Mouse (Mus musculus) liver, embryonic 14.5 days (tissue): ENCODE measurements at regions not wholly inside any gene's neighbourhood (a gene's known extent, or its start where the extent isn't known, plus 50 kb on each side); places are given as distances from the start of the nearest gene placed in this dataset.

Experiments used
- ATAC-seq: fragments of 200-750 bp; cut with Nextera tagmentation; 2 replicates; pipeline ENCODE4 v1.8.0; 2017; ENCODE audit warnings: moderate number of reproducible peaks, mild to moderate bottlenecking, moderate library complexity; ENCODE audit not compliant: insufficient read depth
- DNase-seq, 3 experiments: peaks; one replicate each; pipeline ENCODE4 v3.0.0-alpha.2; 2012 to 2013; ENCODE audit warnings: low read depth in 3 of 3, low spot score in 3 of 3
- H3K27ac ChIP-seq: fragments of 300-500 bp; sonication (generic); 2 replicates; pipeline ENCODE4 v1.5.1; 2014; ENCODE audit warnings: moderate library complexity, mild to moderate bottlenecking, control low read depth, inconsistent platforms
- H3K27me3 ChIP-seq: fragments of 300-500 bp; sonication (generic); 2 replicates; pipeline ENCODE4 v1.6.1; 2014; ENCODE audit warnings: mild to moderate bottlenecking, low read length, moderate library complexity; ENCODE audit not compliant: control insufficient read depth, insufficient read depth
- H3K36me3 ChIP-seq: fragments of 300-500 bp; sonication (generic); replicated peaks from 2 replicates; pipeline ENCODE4 v1.6.1; 2014; ENCODE audit warnings: low read depth; ENCODE audit not compliant: control insufficient read depth, insufficient read depth
- H3K4me1 ChIP-seq, 2 experiments: fragments of 200-500 bp in 1 of 2; fragments of 300-500 bp in 1 of 2; sonication (generic) in 1 of 2; replicated peaks; 2 replicates each; pipeline ENCODE4 v1.6.1; 2012 to 2014; ENCODE audit warnings: antibody characterized with exemption in 1 of 2, inconsistent platforms in 1 of 2, low read length in 1 of 2; ENCODE audit not compliant: control insufficient read depth in 2 of 2, insufficient read depth in 2 of 2
- H3K4me2 ChIP-seq: fragments of 300-500 bp; sonication (generic); 2 replicates; pipeline ENCODE4 v1.6.1; 2014; ENCODE audit warnings: low read depth, mild to moderate bottlenecking, control low read depth, moderate library complexity
- H3K4me3 ChIP-seq, 2 experiments: fragments of 200-500 bp in 1 of 2; fragments of 300-500 bp in 1 of 2; sonication (generic) in 1 of 2; 2 replicates each; pipeline ENCODE4 v1.5.1; 2012 to 2014; ENCODE audit warnings: low read depth in 2 of 2, low read length in 2 of 2, mild to moderate bottlenecking in 2 of 2, control low read depth in 1 of 2, inconsistent platforms in 1 of 2, moderate library complexity in 1 of 2; ENCODE audit not compliant: insufficient read depth in 1 of 2
- H3K9ac ChIP-seq: fragments of 300-500 bp; sonication (generic); replicated peaks from 2 replicates; pipeline ENCODE4 v1.6.1; 2014; ENCODE audit warnings: mild to moderate bottlenecking, control low read depth, moderate library complexity
- H3K9me3 ChIP-seq: fragments of 300-500 bp; sonication (generic); 2 replicates; pipeline ENCODE4 v1.6.1; 2016; ENCODE audit warnings: low read length, mixed read lengths; ENCODE audit not compliant: control insufficient read depth
- CTCF ChIP-seq: IDR thresholded peaks from 2 replicates; pipeline ENCODE4 v1.5.1; 2016; ENCODE audit warnings: antibody characterized with exemption, low read depth, control low read depth
- EP300 ChIP-seq: IDR thresholded peaks from 2 replicates; pipeline ENCODE4 v1.6.1; 2016; ENCODE audit warnings: antibody characterized with exemption, low read depth
- WGBS: fragments of 180-500 bp; shearing (Covaris S2); extraction: QIAGEN DNeasy Blood & Tissue Kit; methylation state at CpG from one replicate; pipeline ENCODE4 v1.1.7; 2014; ENCODE audit not compliant: insufficient replicate concordance; 5-methylcytosine and 5-hydroxymethylcytosine counted together

DNA sequence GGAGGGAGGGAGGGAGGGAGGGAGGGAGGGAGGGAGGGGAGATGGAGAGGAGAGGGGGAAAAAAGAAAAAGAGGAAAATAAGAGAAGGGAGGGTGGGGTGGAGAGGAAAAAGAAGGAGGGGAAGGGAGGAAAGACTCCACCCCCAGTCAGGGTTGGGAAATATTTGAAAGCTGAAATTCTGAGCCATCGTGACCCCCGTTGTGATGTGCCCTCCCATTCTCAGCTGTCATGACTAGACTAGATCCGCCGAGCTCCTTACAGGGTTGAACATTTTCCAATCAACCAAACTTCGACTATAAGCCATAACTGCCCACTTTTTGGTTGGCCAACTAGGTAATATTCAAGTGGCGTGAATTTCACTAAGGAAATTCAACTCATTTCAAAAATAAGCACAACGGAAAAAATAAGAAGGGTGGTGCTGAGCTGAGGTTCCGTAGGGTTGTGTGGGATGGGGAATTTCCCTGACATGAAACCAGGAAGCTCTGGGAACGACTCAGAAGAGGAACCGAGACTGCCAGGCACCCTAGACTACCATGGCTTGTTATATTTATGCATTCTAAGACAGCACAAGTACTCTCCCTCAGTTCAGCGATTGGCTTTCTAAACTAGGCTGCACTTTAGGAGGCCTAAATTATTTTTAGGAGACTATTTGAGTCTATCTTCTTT, 234.4 kb downstream of the Epha4 start:
- no peaks in the 10 kb centered on the region for H3K27me3 ChIP-seq
- WGBS: 78% methylated on average over 11 of the region's 11 CpGs
- ATAC-seq: no peak
- H3K36me3 ChIP-seq: no peaks in the 10 kb centered on the region
- H3K4me3 ChIP-seq: no peak overlapping the region
- H3K9me3 ChIP-seq: no peaks in the 10 kb centered on the region
- no peak overlapping the region for H3K9ac ChIP-seq
- no peak for TF ChIP-seq CTCF
- TF ChIP-seq EP300: no peak
- no peak overlapping the region for H3K4me2 ChIP-seq
- no peak for DNase-seq
- H3K4me1 ChIP-seq: peaks cover 28% of the 10 kb centered on the region in 2 experiments
- peak overlapping the region; percentile 81 for H3K27ac ChIP-seq

DNA sequence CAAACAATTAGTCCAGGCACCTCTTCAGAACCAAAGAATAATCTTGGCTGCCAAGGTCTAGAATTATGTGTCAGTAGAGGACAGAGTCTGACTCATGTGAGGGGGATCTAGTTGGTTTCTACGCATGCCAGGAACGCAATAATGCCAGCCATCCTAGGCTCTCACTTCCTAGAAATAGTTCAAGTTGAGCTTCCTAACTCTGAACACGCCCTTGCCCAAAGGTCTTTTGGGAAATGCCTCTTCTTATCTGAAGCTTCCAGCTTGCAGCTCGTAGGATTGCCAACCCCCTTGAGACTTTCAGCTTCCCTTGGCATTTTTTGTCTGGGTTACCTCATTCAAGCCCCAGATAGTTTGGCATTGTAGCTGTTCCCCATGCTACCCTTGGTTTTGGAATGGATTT, 233.1 kb downstream of the Epha4 start:
- ATAC-seq: peak; percentile 94
- WGBS: 16% methylated on average over 4 of the region's 4 CpGs
- Histone ChIP-seq H3K4me2 (peak overlapping the region; percentile 63), H3K27ac (peak overlapping the region; percentile 81), H3K4me1 (peaks cover 28% of the 10 kb centered on the region in 2 experiments), H3K9ac (peak overlapping the region; percentile 34), H3K36me3 (no peaks in the 10 kb centered on the region), H3K9me3 (no peaks in the 10 kb centered on the region), H3K27me3 (no peaks in the 10 kb centered on the region), H3K4me3 (no peak overlapping the region)
- TF ChIP-seq CTCF: no peak
- TF ChIP-seq EP300: peak; percentile 91
- DNase-seq: peak in 1 of 3 experiments; percentile 91

GRCm38 (mm10) chr1:77298713-77299132, 216.2 kb downstream of the Epha4 start:
- ATAC-seq (peak; percentile 100), DNase-seq (peak; percentile 73 to 81 (median 75))
- H3K9ac ChIP-seq: peak overlapping the region; percentile 60
- peak overlapping the region; percentile 71 for H3K4me2 ChIP-seq
- TF ChIP-seq EP300 (peak; percentile 87), CTCF (no peak)
- peak overlapping the region in 1 of 2 experiments; percentile 12; a peak in 1 of 4 replicates for H3K4me3 ChIP-seq
- H3K27me3 ChIP-seq: no peaks in the 10 kb centered on the region
- 7% methylated on average over 4 of the region's 4 CpGs for WGBS
- H3K9me3 ChIP-seq: no peaks in the 10 kb centered on the region
- no peaks in the 10 kb centered on the region for H3K36me3 ChIP-seq
- peaks cover 33 to 42% of the 10 kb centered on the region in 2 experiments for H3K4me1 ChIP-seq
- H3K27ac ChIP-seq: peak overlapping the region; percentile 98

- DNase-seq (no peak), ATAC-seq (no peak)
- Histone ChIP-seq H3K36me3 (no peaks in the 10 kb centered on the region), H3K27me3 (no peaks in the 10 kb centered on the region), H3K4me3 (no peak overlapping the region), H3K9ac (0 out of 2 replicates have a peak overlapping the region, but pooled peaks have one; percentile 23), H3K9me3 (no peaks in the 10 kb centered on the region), H3K4me1 (peaks cover 33 to 42% of the 10 kb centered on the region in 2 experiments), H3K4me2 (no peak overlapping the region), H3K27ac (peak overlapping the region; percentile 55)
- 34% methylated on average over 2 of the region's 2 CpGs for WGBS
- no peak for TF ChIP-seq CTCF
- no peak for TF ChIP-seq EP300
These were observed 214.1 kb downstream of the Epha4 start for GRCm38 (mm10) chr1:77300806-77301205.

DNA sequence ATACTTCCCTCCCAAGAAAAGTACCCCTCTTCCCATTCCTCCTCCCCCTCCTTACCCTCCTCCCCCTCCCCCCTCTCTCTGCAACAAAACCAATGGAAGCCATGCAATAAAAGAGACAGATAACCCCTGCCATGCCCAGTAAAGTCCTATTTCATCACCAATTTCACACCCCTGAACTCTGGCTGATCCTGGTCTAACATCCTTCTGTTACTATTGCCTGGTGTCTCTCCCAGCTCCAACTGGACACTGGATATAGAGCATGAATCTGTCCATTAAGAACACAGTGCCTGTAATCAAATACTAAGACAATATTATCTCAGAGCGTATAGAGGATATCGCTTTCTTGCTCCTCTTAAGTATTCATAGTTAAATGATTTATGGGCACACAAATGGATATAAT, 210.1 kb downstream of the Epha4 start:
- TF ChIP-seq CTCF (no peak), EP300 (no peak)
- no peak for ATAC-seq
- WGBS: 83% methylated on average over 2 of the region's 2 CpGs

More for the DNA sequence above, 210.1 kb downstream of the Epha4 start:
- Histone ChIP-seq H3K27ac (no peak overlapping the region), H3K4me2 (no peak overlapping the region), H3K9ac (no peak overlapping the region), H3K9me3 (no peaks in the 10 kb centered on the region), H3K4me3 (no peak overlapping the region), H3K36me3 (no peaks in the 10 kb centered on the region), H3K4me1 (peaks cover 13 to 15% of the 10 kb centered on the region in 2 experiments), H3K27me3 (no peaks in the 10 kb centered on the region; the same call in none of the 2 replicates)
- no peak for DNase-seq
